Mouse (Mus musculus) MEL (cell line): ENCODE data around the gene Tbx21. TPM values are rescaled to one million over a fixed set of nuclear protein-coding genes. Genes with fewer than 3 reads are reported as not detected.

ENCODE experiments used
- DNase-seq: peaks from one replicate; pipeline ENCODE4 v3.0.0; 2011; ENCODE audit warnings: low read depth, low spot score
- H3K27ac ChIP-seq: 2 replicates; pipeline ENCODE4 v1.5.1; 2012; ENCODE audit warnings: low read depth, mild to moderate bottlenecking, control low read depth, low read length, moderate library complexity; ENCODE audit not compliant: control insufficient read depth
- H3K27me3 ChIP-seq, 2 experiments: fragments of 150-350 bp in 1 of 2; sonication (generic) in 1 of 2; 2 replicates each; pipeline ENCODE4 v1.6.1; 2012; ENCODE audit warnings: low read length in 2 of 2, mild to moderate bottlenecking in 2 of 2, improper control_type of control experiment in 1 of 2, moderate library complexity in 1 of 2; ENCODE audit not compliant: insufficient read depth in 2 of 2, control insufficient read depth in 1 of 2
- H3K36me3 ChIP-seq, 2 experiments: 2 replicates each; pipeline ENCODE4 v1.6.1; 2012 to 2014; ENCODE audit warnings: low read length in 2 of 2, improper control_type of control experiment in 1 of 2, inconsistent platforms in 1 of 2, mild to moderate bottlenecking in 1 of 2; ENCODE audit not compliant: insufficient read depth in 2 of 2, control insufficient read depth in 1 of 2
- H3K4me1 ChIP-seq, 2 experiments: fragments of 150-350 bp in 1 of 2; sonication (generic) in 1 of 2; 2 replicates each; pipeline ENCODE4 v1.6.1; 2012; ENCODE audit warnings: low read length in 2 of 2, improper control_type of control experiment in 1 of 2, mild to moderate bottlenecking in 1 of 2; ENCODE audit not compliant: insufficient read depth in 2 of 2, control insufficient read depth in 1 of 2
- H3K4me3 ChIP-seq, 2 experiments: fragments of 150-350 bp in 1 of 2; sonication (generic) in 1 of 2; 2 replicates each; pipeline ENCODE4 v1.5.1; 2012; ENCODE audit warnings: low read depth in 2 of 2, low read length in 2 of 2, mild to moderate bottlenecking in 2 of 2, moderate library complexity in 2 of 2, control low read depth in 1 of 2, improper control_type of control experiment in 1 of 2; ENCODE audit not compliant: control insufficient read depth in 1 of 2, insufficient read depth in 1 of 2
- H3K79me2 ChIP-seq: 2 replicates; pipeline ENCODE4 v1.6.1; 2012; ENCODE audit warnings: mild to moderate bottlenecking, low read length, moderate library complexity; ENCODE audit not compliant: control insufficient read depth, poor library complexity, insufficient read depth
- H3K9ac ChIP-seq: 2 replicates; pipeline ENCODE4 v1.6.1; 2012; ENCODE audit warnings: low read depth, mild to moderate bottlenecking, control low read depth, low read length, moderate library complexity; ENCODE audit not compliant: control insufficient read depth, poor library complexity, severe bottlenecking
- H3K9me3 ChIP-seq: fragments of 150-350 bp; sonication (generic); replicated peaks from 2 replicates; pipeline ENCODE4 v1.6.1; 2012; ENCODE audit warnings: mild to moderate bottlenecking, low read length, improper control_type of control experiment, moderate library complexity; ENCODE audit not compliant: insufficient read depth
- BHLHE40 ChIP-seq: IDR thresholded peaks from 2 replicates; pipeline ENCODE4 v1.6.1; 2012; ENCODE audit warnings: low read depth, mild to moderate bottlenecking, inconsistent platforms, low read length, improper control_type of control experiment, borderline replicate concordance
- CTCF ChIP-seq, 3 experiments: IDR thresholded peaks in 2 of 3; conservative IDR thresholded peaks in 1 of 3; 2 replicates each; pipeline ENCODE4 v1.5.1; 2011 to 2012; ENCODE audit warnings: low read length in 3 of 3, low read depth in 2 of 3, mild to moderate bottlenecking in 2 of 3, improper control_type of control experiment in 1 of 3, inconsistent platforms in 1 of 3, mixed read lengths in 1 of 3, moderate library complexity in 1 of 3; ENCODE audit not compliant: control insufficient read depth in 1 of 3, insufficient read depth in 1 of 3, poor library complexity in 1 of 3, severe bottlenecking in 1 of 3
- ELF1 ChIP-seq: IDR thresholded peaks from 2 replicates; pipeline ENCODE4 v1.6.1; 2014; ENCODE audit warnings: low read depth, mild to moderate bottlenecking, inconsistent platforms, low read length, improper control_type of control experiment, moderate library complexity
- EP300 ChIP-seq, 2 experiments: IDR thresholded peaks; 2 replicates each; pipeline ENCODE4 v1.6.1; 2011; ENCODE audit warnings: improper control_type of control experiment in 2 of 2, low read length in 2 of 2, low read depth in 1 of 2, mild to moderate bottlenecking in 1 of 2
- ETS1 ChIP-seq: IDR thresholded peaks from 2 replicates; pipeline ENCODE4 v1.6.1; 2012; ENCODE audit warnings: low read depth, mild to moderate bottlenecking, inconsistent platforms, low read length, improper control_type of control experiment, moderate library complexity
- HCFC1 ChIP-seq: IDR thresholded peaks from 2 replicates; pipeline ENCODE4 v1.6.1; 2012; ENCODE audit warnings: low read depth, mild to moderate bottlenecking, inconsistent platforms, low read length, improper control_type of control experiment, moderate library complexity
- MAZ ChIP-seq: IDR thresholded peaks from 2 replicates; pipeline ENCODE4 v1.6.1; 2012; ENCODE audit warnings: low read depth, mild to moderate bottlenecking, inconsistent platforms, low read length, improper control_type of control experiment
- MEF2A ChIP-seq: IDR thresholded peaks from 2 replicates; pipeline ENCODE4 v1.6.1; 2014; ENCODE audit warnings: low read depth, mild to moderate bottlenecking, inconsistent platforms, low read length, improper control_type of control experiment; ENCODE audit not compliant: poor library complexity, insufficient replicate concordance, severe bottlenecking; ENCODE audit errors: extremely low read depth
- MYB ChIP-seq: IDR thresholded peaks from 2 replicates; pipeline ENCODE4 v1.6.1; 2011; ENCODE audit warnings: mild to moderate bottlenecking, low read depth, low read length, improper control_type of control experiment
- NRF1 ChIP-seq: IDR thresholded peaks from 2 replicates; pipeline ENCODE4 v1.6.1; 2014; ENCODE audit warnings: low read depth, mild to moderate bottlenecking, inconsistent platforms, low read length, improper control_type of control experiment, moderate library complexity; ENCODE audit not compliant: poor library complexity, insufficient read depth, severe bottlenecking
- POLR2A ChIP-seq, 2 experiments: IDR thresholded peaks; 2 replicates each; pipeline ENCODE4 v1.6.1; 2011 to 2012; ENCODE audit warnings: low read length in 2 of 2, mild to moderate bottlenecking in 2 of 2, control low read depth in 1 of 2, improper control_type of control experiment in 1 of 2, low read depth in 1 of 2, moderate library complexity in 1 of 2; ENCODE audit not compliant: control insufficient read depth in 1 of 2, insufficient read depth in 1 of 2, poor library complexity in 1 of 2
- RCOR1 ChIP-seq: IDR thresholded peaks from 2 replicates; pipeline ENCODE4 v1.6.1; 2012; ENCODE audit warnings: low read depth, mild to moderate bottlenecking, inconsistent platforms, low read length, improper control_type of control experiment
- SMC3 ChIP-seq: IDR thresholded peaks from 2 replicates; pipeline ENCODE4 v1.6.1; 2011; ENCODE audit warnings: low read depth, low read length, improper control_type of control experiment
- TCF12 ChIP-seq: IDR thresholded peaks from 2 replicates; pipeline ENCODE4 v1.6.1; 2014; ENCODE audit warnings: low read depth, mild to moderate bottlenecking, inconsistent platforms, low read length, improper control_type of control experiment, moderate library complexity
- USF2 ChIP-seq, 2 experiments: IDR thresholded peaks; 2 replicates each; pipeline ENCODE4 v1.6.1; 2011 to 2012; ENCODE audit warnings: improper control_type of control experiment in 2 of 2, low read length in 2 of 2, borderline replicate concordance in 1 of 2, inconsistent platforms in 1 of 2, low read depth in 1 of 2, mild to moderate bottlenecking in 1 of 2; ENCODE audit not compliant: insufficient read depth in 1 of 2
- ZC3H11A ChIP-seq: IDR thresholded peaks from 2 replicates; pipeline ENCODE4 v1.6.1; 2012; ENCODE audit warnings: low read depth, mild to moderate bottlenecking, inconsistent platforms, low read length, improper control_type of control experiment
- ZKSCAN1 ChIP-seq: IDR thresholded peaks from 2 replicates; pipeline ENCODE4 v1.6.1; 2012; ENCODE audit warnings: low read depth, mild to moderate bottlenecking, inconsistent platforms, low read length, improper control_type of control experiment, moderate library complexity
- ZMIZ1 ChIP-seq: IDR thresholded peaks from 2 replicates; pipeline ENCODE4 v1.6.1; 2012; ENCODE audit warnings: low read depth, mild to moderate bottlenecking, inconsistent platforms, low read length, improper control_type of control experiment, moderate library complexity
- polyA plus RNA-seq, 2 experiments: library from polyadenylated mRNA; stranded (reverse) in 1 of 2; unstranded in 1 of 2; fragments of >175 nt in 1 of 2; fragments of >200 nt in 1 of 2; gene quantifications; 2 replicates each; pipeline versions ENCODE4 v1.2.1 to v1.2.4; 2012; ENCODE audit warnings: low replicate concordance in 2 of 2, low read depth in 1 of 2; ENCODE audit not compliant: insufficient read length in 2 of 2, insufficient read depth in 1 of 2, missing spikeins in 1 of 2
- total RNA-seq: library from RNA; depleted of rRNA; stranded (reverse); fragments of 300-350 nt; gene quantifications from 2 replicates; pipeline ENCODE4 v1.2.3, GENCODE M21; 2012

Tbx21 gene
- total and polyA plus RNA-seq, 3 experiments, result not detected

DNA sequence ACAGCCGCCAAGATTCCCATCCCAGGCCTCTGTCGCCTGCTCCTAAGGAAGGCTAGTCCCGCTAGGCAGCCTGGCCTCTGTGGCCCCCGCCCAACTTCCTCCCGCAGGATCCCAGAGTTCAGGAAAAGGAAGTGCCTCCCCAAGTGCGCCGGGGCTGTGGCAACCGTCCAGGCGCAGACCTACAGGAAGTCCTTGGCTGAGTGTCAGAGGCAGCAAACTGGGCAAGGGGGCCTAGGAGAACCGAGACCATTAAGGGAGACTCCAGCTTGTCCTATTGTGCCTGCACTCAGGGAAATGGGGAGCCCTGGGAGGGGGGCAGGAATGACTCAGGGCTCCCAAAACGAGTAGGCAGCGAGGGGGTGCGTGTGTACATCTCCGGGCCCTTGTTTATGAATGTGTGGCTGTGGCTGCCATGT is 34.9 kb upstream of the Tbx21 start:
- H3K36me3 ChIP-seq, result peaks cover 2 to 8% of the 10 kb centered on the region in 2 experiments; a peak in 2 of 4 replicates
- H3K27me3 ChIP-seq, result no peaks in the 10 kb centered on the region
- peak overlapping the region; percentile 68 to 93 for H3K4me3 ChIP-seq
- DNase-seq, result peak; percentile 91
- peaks cover 7 to 21% of the 10 kb centered on the region in 2 experiments; a peak in 2 of 4 replicates for H3K4me1 ChIP-seq
- peak overlapping the region; percentile 66 for H3K27ac ChIP-seq
- H3K79me2 ChIP-seq, result peaks cover 7% of the 10 kb centered on the region; the same call in 1 of the 2 replicates
- H3K9me3 ChIP-seq, result no peaks in the 10 kb centered on the region
- peak overlapping the region; percentile 82 for H3K9ac ChIP-seq
- TF ChIP-seq ELF1 (peak; percentile 86), HCFC1 (peak; percentile 66; the same call in 1 of the 2 replicates), POLR2A (IDR thresholded peaks at IDR 0.05; ENCODE audit: control insufficient read depth in 1 of 2, insufficient read depth in 1 of 2, low read depth in 1 of 2, low read length in 2 of 2, poor library complexity in 1 of 2) (peak; percentile 36 to 80; a peak in 3 of 4 replicates), TCF12 (0 out of 2 replicates have a peak, but pooled peaks have one; percentile 34), ZMIZ1 (peak; percentile 56; the same call in 1 of the 2 replicates), CTCF (IDR thresholded peaks at IDR 0.05 in 2 of 3, conservative IDR thresholded peaks at IDR 0.05 in 1 of 3; ENCODE audit: control insufficient read depth in 1 of 3, insufficient read depth in 1 of 3, low read depth in 2 of 3, low read length in 3 of 3, poor library complexity in 1 of 3, severe bottlenecking in 1 of 3) (no peak), ZKSCAN1 (no peak), SMC3 (no peak), NRF1 (peak; percentile 49; the same call in 1 of the 2 replicates), EP300 (IDR thresholded peaks at IDR 0.05; ENCODE audit: low read depth in 1 of 2, low read length in 2 of 2) (peak in 1 of 2 experiments; percentile 31; a peak in 1 of 4 replicates), RCOR1 (peak; percentile 24; the same call in 1 of the 2 replicates), USF2 (IDR thresholded peaks at IDR 0.05; ENCODE audit: borderline replicate concordance in 1 of 2, insufficient read depth in 1 of 2, low read depth in 1 of 2, low read length in 2 of 2) (no peak), ETS1 (peak; percentile 38; the same call in 1 of the 2 replicates), ZC3H11A (0 out of 2 replicates have a peak, but pooled peaks have one; percentile 7), MAZ (peak; percentile 89)

DNA sequence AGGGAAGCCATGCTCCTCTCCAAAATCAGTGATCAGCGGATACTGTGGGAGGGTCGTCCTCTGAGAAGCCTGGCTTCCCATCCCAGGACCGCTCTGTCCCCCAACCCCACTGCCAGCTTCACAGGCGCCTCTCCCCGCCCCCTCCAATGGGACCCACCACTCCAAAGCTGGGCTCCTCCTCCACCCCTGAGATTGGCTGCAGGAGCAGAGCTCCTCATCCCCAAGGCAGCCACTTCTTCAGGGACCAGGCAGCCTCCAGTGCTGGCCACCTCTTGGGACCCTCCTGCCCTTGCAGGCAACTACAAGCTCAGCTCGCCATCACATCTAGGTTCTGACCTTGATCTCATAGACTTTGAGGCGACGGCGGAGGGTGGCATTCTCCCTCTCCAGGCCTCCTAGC is 33.9 kb upstream of the Tbx21 start:
- Histone ChIP-seq H3K27me3 (no peaks in the 10 kb centered on the region), H3K9me3 (no peaks in the 10 kb centered on the region), H3K27ac (no peak overlapping the region), H3K9ac (no peak overlapping the region), H3K4me1 (peaks cover 7 to 21% of the 10 kb centered on the region in 2 experiments; a peak in 2 of 4 replicates), H3K79me2 (peaks cover 7% of the 10 kb centered on the region; the same call in 1 of the 2 replicates), H3K36me3 (peaks cover 2 to 8% of the 10 kb centered on the region in 2 experiments; a peak in 2 of 4 replicates), H3K4me3 (no peak overlapping the region)
- no peak for DNase-seq
- TF ChIP-seq CTCF (IDR thresholded peaks at IDR 0.05 in 2 of 3, conservative IDR thresholded peaks at IDR 0.05 in 1 of 3; ENCODE audit: control insufficient read depth in 1 of 3, insufficient read depth in 1 of 3, low read depth in 2 of 3, low read length in 3 of 3, poor library complexity in 1 of 3, severe bottlenecking in 1 of 3), result no peak
- no peak for TF ChIP-seq MYB
- TF ChIP-seq ELF1, result no peak
- TF ChIP-seq USF2 (IDR thresholded peaks at IDR 0.05; ENCODE audit: borderline replicate concordance in 1 of 2, insufficient read depth in 1 of 2, low read depth in 1 of 2, low read length in 2 of 2), result no peak
- TF ChIP-seq MEF2A, result no peak
- TF ChIP-seq BHLHE40, result no peak
